Mouse (Mus musculus) heart, adult 10 weeks (tissue): Measurements from ENCODE around the gene Bcl2l10. TPM values are rescaled to one million over a fixed set of nuclear protein-coding genes. Genes with fewer than 3 reads are reported as not detected.

Experiments used
- polyA plus RNA-seq: library from polyadenylated mRNA; stranded (reverse); fragments of 350-450 nt; fragmentation: Illumina TruSeq; extraction: RNeasy Lipid Tissue Mini Kit (QIAGEN cat#74804); gene quantifications from one replicate; pipeline ENCODE4 v1.2.3, GENCODE M21; 2014; ENCODE audit warnings: low read depth, low replicate concordance

The Bcl2l10 gene
- polyA plus RNA-seq, result not detected

DNA sequence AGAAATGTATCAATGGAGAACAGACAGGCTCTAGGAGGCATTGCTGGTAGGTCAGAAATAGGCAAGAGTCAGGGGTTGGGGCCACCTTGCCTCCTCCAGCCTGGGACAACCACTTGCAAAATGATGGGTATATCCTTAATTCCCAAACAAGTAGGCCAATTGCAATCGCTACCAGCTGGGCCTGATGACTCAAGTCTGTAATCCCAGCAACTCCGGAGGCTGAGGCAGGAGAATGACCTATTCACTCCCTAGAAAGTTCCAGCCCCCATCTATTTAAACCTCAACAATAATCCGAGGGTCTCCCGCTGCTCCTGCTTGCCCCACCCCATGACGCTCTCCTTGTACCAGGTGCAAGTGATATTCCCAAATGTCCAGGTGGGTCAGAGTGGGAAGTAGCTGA, at the start of gene Bcl2l10:
TSS of gene Bcl2l10 (plus strand) at position 301 of the 400 bp plus-strand sequence.

DNA sequence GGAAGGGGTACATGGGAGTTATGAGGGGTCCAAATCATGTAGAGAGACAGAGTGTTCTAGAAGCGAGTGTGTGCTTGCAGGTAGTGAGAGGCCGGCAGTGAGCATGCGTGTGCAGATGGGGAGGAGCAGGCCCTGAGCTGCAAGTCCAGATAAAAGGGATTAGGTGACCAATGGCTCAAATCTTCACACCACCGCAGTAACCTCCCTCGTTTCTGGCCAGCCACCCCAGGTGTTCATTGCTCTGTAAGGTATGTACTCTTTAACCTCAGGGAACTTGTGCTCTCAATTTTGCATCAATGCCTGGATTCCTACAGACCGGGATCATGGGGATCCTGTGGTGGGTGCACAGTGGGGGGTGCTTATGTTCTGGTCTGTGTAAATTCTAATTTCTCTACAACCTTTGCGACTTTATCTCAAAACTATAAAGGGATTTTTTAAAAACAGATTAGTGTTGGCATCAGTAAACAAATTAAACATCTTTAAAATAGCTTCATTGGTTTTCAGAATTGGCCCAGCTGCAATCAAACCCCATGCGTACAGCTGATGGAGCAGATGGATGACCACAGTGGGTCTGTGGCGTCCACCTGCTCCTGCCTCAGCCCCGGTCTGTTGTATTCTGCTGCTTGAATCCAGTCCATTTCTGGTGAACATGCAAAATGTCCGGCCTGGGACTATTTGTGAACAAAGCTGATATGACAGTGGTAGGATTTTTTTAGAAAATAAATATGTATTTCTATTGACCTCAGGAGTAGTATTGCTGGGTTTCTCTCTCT, 41.2 kb upstream of the Bcl2l10 start, which contains the start of gene Gnb5:
TSS of gene Gnb5 (plus strand) at position 163 of the 773 bp plus-strand sequence.

Other genes starting within 250 kb of the Bcl2l10 start
- gene Myo5c, start 115.7 kb upstream of the Bcl2l10 start, polyA plus RNA-seq, result 7.2 TPM
- 25.8 TPM for gene Gnb5, start 41.5 kb upstream of the Bcl2l10 start, polyA plus RNA-seq
- 18.5 TPM for gene Mapk6, start 62.2 kb downstream of the Bcl2l10 start, polyA plus RNA-seq
- 22.4 TPM for gene Leo1, start 93.8 kb downstream of the Bcl2l10 start, polyA plus RNA-seq
- 36.7 TPM for gene Tmod3, start 211.9 kb downstream of the Bcl2l10 start, polyA plus RNA-seq